ENCODE assay signal across 12 mouse cellular contexts in the genomic region with DNA sequence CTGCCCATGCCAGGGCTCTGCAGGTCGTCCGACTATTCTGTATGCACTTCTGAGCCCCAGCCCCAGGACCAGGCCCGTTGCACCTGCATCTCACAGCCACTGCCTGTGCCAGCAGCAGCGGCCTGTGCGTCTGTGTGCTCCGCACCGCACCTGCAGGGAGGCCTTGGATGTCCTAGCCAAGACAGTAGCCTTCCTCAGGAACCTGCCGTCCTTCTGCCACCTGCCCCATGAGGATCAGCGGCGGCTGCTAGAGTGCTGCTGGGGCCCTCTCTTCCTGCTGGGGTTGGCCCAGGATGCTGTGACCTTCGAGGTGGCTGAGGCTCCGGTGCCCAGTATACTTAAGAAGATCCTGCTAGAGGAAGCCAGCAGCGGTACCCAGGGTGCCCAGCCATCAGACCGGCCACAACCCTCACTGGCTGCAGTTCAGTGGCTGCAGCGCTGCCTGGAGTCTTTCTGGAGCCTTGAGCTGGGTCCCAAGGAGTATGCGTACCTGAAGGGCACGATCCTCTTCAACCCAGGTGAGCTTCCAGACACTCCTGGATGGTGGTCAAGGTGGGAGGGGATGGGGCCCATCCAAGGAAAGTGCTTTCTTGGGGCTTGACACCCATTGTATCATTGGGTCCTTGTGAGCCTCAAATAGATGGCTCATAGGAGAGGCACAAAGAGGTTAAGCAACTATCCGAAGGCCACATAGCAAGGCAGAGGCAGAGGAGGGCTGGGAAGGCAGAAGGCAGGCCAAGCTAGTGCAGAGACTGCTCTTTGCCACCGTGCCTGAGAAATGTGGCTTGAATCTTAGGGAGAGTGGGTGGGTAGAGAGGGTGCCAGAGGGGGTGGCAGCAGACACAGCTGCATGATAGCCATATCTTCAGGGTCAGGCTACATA. TPM values are rescaled to one million over a fixed set of nuclear protein-coding genes. Genes with fewer than 3 reads are reported as not detected.
DNase-seq lines count a peak whose midpoint lies in the region; ATAC-seq lines count a peak whose summit lies in the region.
"Had no signal": no experiment of that assay in that cellular context is flagged by ENCODE, and none has a peak within 500 bp of the region (broad histone marks: within the 10 kb centered on the region; RNA-seq: fewer than 3 reads in every experiment).

No protein-coding gene starts in this region.

- DNase-seq in kidney, adult 11 months = peak; percentile 33
- no peak for DNase-seq in kidney, postnatal 10 days
- DNase-seq in adrenal gland, postnatal 36 days = peak; percentile 41 to 55
- no peak for DNase-seq in liver, embryonic 13.5 days
- DNase-seq in left cerebral cortex, adult 9 months (ENCODE audit: low spot score in 2 of 2) = no peak
- no peak for DNase-seq in midbrain, embryonic 11.5 days (ENCODE audit: low spot score, missing footprints)
- DNase-seq in left cerebral cortex, postnatal 25 days (ENCODE audit: low spot score in 2 of 2) = no peak
- DNase-seq: gastrocnemius, postnatal 36 days; left cerebral cortex, postnatal 4 days had no signal

- no peak; the same call in 1 of the 2 replicates for ATAC-seq in heart, embryonic 13.5 days (ENCODE audit: extremely low read depth, insufficient number of reproducible peaks, low FRiP score, low TSS enrichment)
- no peak for ATAC-seq in liver, embryonic 13.5 days (ENCODE audit: low read depth)
- no peak for ATAC-seq in midbrain, embryonic 11.5 days (ENCODE audit: low FRiP score)

- peak overlapping the region; percentile 81 for H3K9ac ChIP-seq in heart, embryonic 13.5 days
- no peak overlapping the region for H3K9ac ChIP-seq in liver, embryonic 13.5 days
- H3K9ac ChIP-seq in midbrain, embryonic 11.5 days (ENCODE audit: low read length) = no peak overlapping the region
- H3K9ac ChIP-seq: neural tube, embryonic 12.5 days had no signal

- H3K4me2 ChIP-seq in heart, embryonic 13.5 days = peak overlapping the region; percentile 71
- H3K4me2 ChIP-seq in liver, embryonic 13.5 days = peak overlapping the region; percentile 30
- H3K4me2 ChIP-seq in midbrain, embryonic 11.5 days = no peak overlapping the region
- H3K4me2 ChIP-seq: neural tube, embryonic 12.5 days had no signal

- WGBS in heart, embryonic 13.5 days = 46% methylated on average over 19 of the region's 19 CpGs
- 44% methylated on average over 19 of the region's 19 CpGs for WGBS in liver, embryonic 13.5 days (ENCODE audit: insufficient replicate concordance)
- 79% methylated on average over 19 of the region's 19 CpGs for WGBS in midbrain, embryonic 11.5 days

- H3K4me3 ChIP-seq in heart, embryonic 13.5 days = peak overlapping the region; percentile 53
- H3K4me3 ChIP-seq in liver, embryonic 13.5 days (replicated peaks) = no peak overlapping the region
- H3K4me3 ChIP-seq in midbrain, embryonic 11.5 days (ENCODE audit: low read depth, low read length) = no peak overlapping the region
- H3K4me3 ChIP-seq: neural tube, embryonic 12.5 days had no signal

- H3K9me3 ChIP-seq in heart, embryonic 13.5 days = no peaks in the 10 kb centered on the region
- no peaks in the 10 kb centered on the region for H3K9me3 ChIP-seq in liver, embryonic 13.5 days (replicated peaks)
- H3K9me3 ChIP-seq in midbrain, embryonic 11.5 days (ENCODE audit: control insufficient read depth, low read length) = no peaks in the 10 kb centered on the region
- H3K9me3 ChIP-seq: neural tube, embryonic 12.5 days had no signal

- peak overlapping the region; percentile 92 for H3K27ac ChIP-seq in heart, embryonic 13.5 days (replicated peaks)
- H3K27ac ChIP-seq in liver, embryonic 13.5 days = peak overlapping the region; percentile 18; the same call in 1 of the 2 replicates
- H3K27ac ChIP-seq in midbrain, embryonic 11.5 days (ENCODE audit: low read depth, low read length) = no peak overlapping the region
- H3K27ac ChIP-seq: neural tube, embryonic 12.5 days had no signal

- intact Hi-C loops in left cerebral cortex, postnatal 25 days (cut with DNase I) = no loop called here

- 0 out of 2 replicates have a peak, but pooled peaks cover 4% of the 10 kb centered on the region for H3K27me3 ChIP-seq in heart, embryonic 13.5 days (replicated peaks)
- H3K27me3 ChIP-seq in liver, embryonic 13.5 days = 0 out of 2 replicates have a peak, but pooled peaks cover 4% of the 10 kb centered on the region
- no peaks in the 10 kb centered on the region for H3K27me3 ChIP-seq in midbrain, embryonic 11.5 days (ENCODE audit: control insufficient read depth, insufficient read depth, low read length)
- H3K27me3 ChIP-seq: neural tube, embryonic 12.5 days had no signal

- peaks cover 23% of the 10 kb centered on the region for H3K4me1 ChIP-seq in heart, embryonic 13.5 days
- peaks cover 30% of the 10 kb centered on the region for H3K4me1 ChIP-seq in liver, embryonic 13.5 days (replicated peaks)
- H3K4me1 ChIP-seq in midbrain, embryonic 11.5 days (ENCODE audit: control insufficient read depth, insufficient read depth, low read length) = no peaks in the 10 kb centered on the region
- H3K4me1 ChIP-seq: neural tube, embryonic 12.5 days had no signal

- no peaks in the 10 kb centered on the region; the same call in 1 of the 2 replicates for H3K36me3 ChIP-seq in heart, embryonic 13.5 days
- no peaks in the 10 kb centered on the region for H3K36me3 ChIP-seq in liver, embryonic 13.5 days
- no peaks in the 10 kb centered on the region for H3K36me3 ChIP-seq in midbrain, embryonic 11.5 days (ENCODE audit: control insufficient read depth, insufficient read depth, low read length)
- H3K36me3 ChIP-seq: neural tube, embryonic 12.5 days had no signal

RNA-seq across cellular contexts. Expression of gene Nr0b2, which starts 0.5 kb away (rescaled TPM):
- 10 to 100 TPM; 27.9 to 52.7 TPM for total RNA-seq in adrenal gland, postnatal 36 days (2021)
- polyA plus RNA-seq in heart, embryonic 13.5 days (2015; fragmentation: Nextera tagmentation; extraction: Ambion mirVana) = 10.5 and 10.8 TPM in 2 replicates
- 0.31 and 0.51 TPM in 2 replicates for polyA plus RNA-seq in liver, embryonic 13.5 days (2015; fragmentation: Nextera tagmentation; extraction: Ambion mirVana)
- not detected in 2 replicates for polyA plus RNA-seq in midbrain, embryonic 11.5 days (2014; fragmentation: Nextera tagmentation; extraction: Ambion mirVana)
- not detected for total RNA-seq in left cerebral cortex, postnatal 25 days (2021)
- total RNA-seq: gastrocnemius, postnatal 36 days; left cerebral cortex, postnatal 4 days had no signal
- polyA plus RNA-seq: macrophage; neural tube, embryonic 12.5 days had no signal

RNA-seq across cellular contexts. Expression of gene Nudc, which starts 7.9 kb away (rescaled TPM):
- total RNA-seq in adrenal gland, postnatal 36 days (2021) = 100 to 1,000 TPM; 152 to 166 TPM
- polyA plus RNA-seq in heart, embryonic 13.5 days (2015; fragmentation: Nextera tagmentation; extraction: Ambion mirVana) = 218 and 226 TPM in 2 replicates
- polyA plus RNA-seq in liver, embryonic 13.5 days (2015; fragmentation: Nextera tagmentation; extraction: Ambion mirVana) = 214 and 231 TPM in 2 replicates
- 330 and 336 TPM in 2 replicates for polyA plus RNA-seq in midbrain, embryonic 11.5 days (2014; fragmentation: Nextera tagmentation; extraction: Ambion mirVana)
- total RNA-seq in left cerebral cortex, postnatal 25 days (2021) = 100 to 1,000 TPM; 129 TPM

RNA-seq across cellular contexts. Expression of gene Gpatch3, which starts 20.9 kb away (rescaled TPM):
- total RNA-seq in adrenal gland, postnatal 36 days (2021) = 1 to 10 TPM; 4.8 to 5.7 TPM
- 5.0 and 5.3 TPM in 2 replicates for polyA plus RNA-seq in heart, embryonic 13.5 days (2015; fragmentation: Nextera tagmentation; extraction: Ambion mirVana)
- polyA plus RNA-seq in liver, embryonic 13.5 days (2015; fragmentation: Nextera tagmentation; extraction: Ambion mirVana) = 4.3 and 4.6 TPM in 2 replicates
- 6.8 and 7.8 TPM in 2 replicates for polyA plus RNA-seq in midbrain, embryonic 11.5 days (2014; fragmentation: Nextera tagmentation; extraction: Ambion mirVana)
- total RNA-seq in left cerebral cortex, postnatal 25 days (2021) = 1 to 10 TPM; 6.5 to 7.3 TPM

RNA-seq across cellular contexts. Expression of gene Gpn2, which starts 30.5 kb away (rescaled TPM):
- 10 to 100 TPM; 16.4 to 21.4 TPM for total RNA-seq in adrenal gland, postnatal 36 days (2021)
- 11.2 and 12.8 TPM in 2 replicates for polyA plus RNA-seq in heart, embryonic 13.5 days (2015; fragmentation: Nextera tagmentation; extraction: Ambion mirVana)
- polyA plus RNA-seq in liver, embryonic 13.5 days (2015; fragmentation: Nextera tagmentation; extraction: Ambion mirVana) = 12.5 and 13.5 TPM in 2 replicates
- 24.2 and 28.6 TPM in 2 replicates for polyA plus RNA-seq in midbrain, embryonic 11.5 days (2014; fragmentation: Nextera tagmentation; extraction: Ambion mirVana)
- total RNA-seq in left cerebral cortex, postnatal 25 days (2021) = 10 to 100 TPM in 1 of 2 experiments, 1 to 10 TPM in 1; 9.8 to 10.9 TPM

RNA-seq across cellular contexts. Expression of gene Kdf1, which starts 34.9 kb away (rescaled TPM):
- 1 to 10 TPM in 1 of 2 experiments, under 1 TPM in 1; 0.76 to 4.6 TPM for total RNA-seq in adrenal gland, postnatal 36 days (2021)
- polyA plus RNA-seq in heart, embryonic 13.5 days (2015; fragmentation: Nextera tagmentation; extraction: Ambion mirVana) = 0.92 and 2.1 TPM in 2 replicates
- polyA plus RNA-seq in liver, embryonic 13.5 days (2015; fragmentation: Nextera tagmentation; extraction: Ambion mirVana) = 0.45 and 0.70 TPM in 2 replicates
- polyA plus RNA-seq in midbrain, embryonic 11.5 days (2014; fragmentation: Nextera tagmentation; extraction: Ambion mirVana) = 0.15 and 0.51 TPM in 2 replicates
- not detected for total RNA-seq in left cerebral cortex, postnatal 25 days (2021)
- total RNA-seq: gastrocnemius, postnatal 36 days had no signal
- polyA plus RNA-seq: macrophage had no signal

Comparison
In these comparisons a context has a peak if more than half of its experiments do, and no peak if none do; other contexts are left out.
1. DNase-seq: peak in kidney, adult 11 months (single experiment) and adrenal gland, postnatal 36 days (2 of 2); none in kidney, postnatal 10 days (single experiment), liver, embryonic 13.5 days (single experiment), left cerebral cortex, adult 9 months (0 of 2), midbrain, embryonic 11.5 days (single experiment) and left cerebral cortex, postnatal 25 days (0 of 2).